Mouse (Mus musculus) megakaryocyte, adult 5-6 weeks (primary cell): Measurements from ENCODE around the gene Gm4707. TPM values are rescaled to one million over a fixed set of nuclear protein-coding genes. Genes with fewer than 3 reads are reported as not detected.
"Not testable (repeated sequence)": the region's sequence is repeated elsewhere in the genome, so short reads cannot be mapped to it uniquely, and the experiment has no call there.

Experiments
- ATAC-seq: 2 replicates; pipeline ENCODE4 v1.8.0; 2016; ENCODE audit warnings: mild to moderate bottlenecking, inconsistent platforms; ENCODE audit not compliant: poor library complexity, severe bottlenecking
- total RNA-seq, 2 experiments: library from RNA; stranded (forward) in 1 of 2; stranded (reverse) in 1 of 2; fragments of 153-499, 151-499 nt in 1 of 2; fragments of 221-1000, 200-1000 nt in 1 of 2; gene quantifications; 2 replicates each; pipeline versions ENCODE4 v1.2.3 to v1.2.4; 2015 to 2017

Gm4707 gene
- total RNA-seq, 2 experiments from 2014 or later, result 2.4 to 4.8 TPM

- no peak for ATAC-seq
Measured at GRCm38 (mm10) chr17:71445191-71445590, 14.5 kb downstream of the Gm4707 start.

GRCm38 (mm10) chr17:71444718-71445117, 15.0 kb downstream of the Gm4707 start:
- ATAC-seq, result no peak

GRCm38 (mm10) chr17:71444126-71444525, 15.6 kb downstream of the Gm4707 start:
- ATAC-seq, result no peak

- no peak for ATAC-seq
Measured at GRCm38 (mm10) chr17:71443273-71443672, 16.4 kb downstream of the Gm4707 start.

GRCm38 (mm10) chr17:71422502-71422901, 37.2 kb downstream of the Gm4707 start:
- not testable (repeated sequence) for ATAC-seq

GRCm38 (mm10) chr17:71419448-71419847, 40.3 kb downstream of the Gm4707 start:
- not testable (repeated sequence) for ATAC-seq

GRCm38 (mm10) chr17:71417008-71417407, 42.7 kb downstream of the Gm4707 start:
- ATAC-seq, result no peak

Other genes starting within 250 kb of the Gm4707 start
- 152 and 159 TPM in 2 replicates for gene Emilin2, start 147.9 kb downstream of the Gm4707 start, total RNA-seq (2015)
- gene Emilin2, start 147.9 kb downstream of the Gm4707 start, total RNA-seq (2017), result 244 and 250 TPM in 2 replicates
- 188 and 196 TPM in 2 replicates for gene Smchd1, start 15.4 kb upstream of the Gm4707 start, total RNA-seq (2015)
- 244 and 254 TPM in 2 replicates for gene Smchd1, start 15.4 kb upstream of the Gm4707 start, total RNA-seq (2017)
- gene Ndc80, start 66.9 kb upstream of the Gm4707 start, total RNA-seq (2015), result 73.8 and 79.1 TPM in 2 replicates
- 108 and 113 TPM in 2 replicates for gene Ndc80, start 66.9 kb upstream of the Gm4707 start, total RNA-seq (2017)
- gene Spdya, start 92.1 kb upstream of the Gm4707 start, total RNA-seq (2015), result not detected in 2 replicates
- not detected in 2 replicates for gene Spdya, start 92.1 kb upstream of the Gm4707 start, total RNA-seq (2017)
- gene Wdr43, start 156.0 kb upstream of the Gm4707 start, total RNA-seq (2015), result 25.9 and 29.4 TPM in 2 replicates
- gene Wdr43, start 156.0 kb upstream of the Gm4707 start, total RNA-seq (2017), result 75.9 and 89.8 TPM in 2 replicates
- not detected in 2 replicates for gene Togaram2, start 213.3 kb upstream of the Gm4707 start, total RNA-seq (2015)
- not detected in 2 replicates for gene Togaram2, start 213.3 kb upstream of the Gm4707 start, total RNA-seq (2017)